Mouse (Mus musculus): Measurements from ENCODE around the gene App. TPM values are rescaled to one million over a fixed set of nuclear protein-coding genes. Genes with fewer than 3 reads are reported as not detected.

The App gene
- polyA plus RNA-seq, 1 experiment from 2014 or later = 146 TPM

GRCm38 (mm10) chr16:84982589-84982988 is 191.0 kb downstream of the App start:
- Histone ChIP-seq H3K27ac (replicated peaks; ENCODE audit: low read depth, low read length) (no peak overlapping the region), H3K36me3 (replicated peaks; ENCODE audit: control insufficient read depth, insufficient read depth, low read depth, low read length) (no peaks in the 10 kb centered on the region), H3K4me1 (ENCODE audit: control insufficient read depth, insufficient read depth, low read length) (no peaks in the 10 kb centered on the region), H3K9me3 (replicated peaks; ENCODE audit: control insufficient read depth, low read length) (no peaks in the 10 kb centered on the region), H3K9ac (replicated peaks; ENCODE audit: low read length) (no peak overlapping the region), H3K4me2 (ENCODE audit: low read depth, low read length) (no peak overlapping the region), H3K4me3 (ENCODE audit: low read depth, low read length) (no peak overlapping the region), H3K27me3 (ENCODE audit: control insufficient read depth, insufficient read depth, low read length) (no peaks in the 10 kb centered on the region)
- ATAC-seq (replicated peaks; ENCODE audit: insufficient number of reproducible peaks, low FRiP score, low TSS enrichment, low read depth) = no peak
- whole genome bisulfite sequencing = 84% methylated on average over 3 of the region's 3 CpGs
- DNase-seq (ENCODE audit: low spot score) = no peak

GRCm38 (mm10) chr16:84978589-84978988 is 195.0 kb downstream of the App start:
- DNase-seq (ENCODE audit: low spot score) = no peak
- H3K9me3 ChIP-seq (replicated peaks; ENCODE audit: control insufficient read depth, low read length) = no peaks in the 10 kb centered on the region
- WGBS = 56% methylated on average over 5 of the region's 5 CpGs
- ATAC-seq (replicated peaks; ENCODE audit: insufficient number of reproducible peaks, low FRiP score, low TSS enrichment, low read depth) = no peak
- no peaks in the 10 kb centered on the region for H3K27me3 ChIP-seq (ENCODE audit: control insufficient read depth, insufficient read depth, low read length)
- H3K4me1 ChIP-seq (ENCODE audit: control insufficient read depth, insufficient read depth, low read length) = no peaks in the 10 kb centered on the region
- no peak overlapping the region for H3K27ac ChIP-seq (replicated peaks; ENCODE audit: low read depth, low read length)
- H3K9ac ChIP-seq (replicated peaks; ENCODE audit: low read length) = no peak overlapping the region
- H3K4me3 ChIP-seq (ENCODE audit: low read depth, low read length) = no peak overlapping the region
- no peaks in the 10 kb centered on the region for H3K36me3 ChIP-seq (replicated peaks; ENCODE audit: control insufficient read depth, insufficient read depth, low read depth, low read length)
- no peak overlapping the region for H3K4me2 ChIP-seq (ENCODE audit: low read depth, low read length)

GRCm38 (mm10) chr16:84974176-84974518 is 199.4 kb downstream of the App start:
- 89% methylated on average over 6 of the region's 6 CpGs for WGBS
- Histone ChIP-seq H3K4me1 (ENCODE audit: control insufficient read depth, insufficient read depth, low read length) (no peaks in the 10 kb centered on the region; the same call in 1 of the 2 replicates), H3K27ac (replicated peaks; ENCODE audit: low read depth, low read length) (no peak overlapping the region), H3K27me3 (ENCODE audit: control insufficient read depth, insufficient read depth, low read length) (no peaks in the 10 kb centered on the region), H3K36me3 (replicated peaks; ENCODE audit: control insufficient read depth, insufficient read depth, low read depth, low read length) (no peaks in the 10 kb centered on the region; the same call in 1 of the 2 replicates), H3K4me2 (ENCODE audit: low read depth, low read length) (no peak overlapping the region), H3K9ac (replicated peaks; ENCODE audit: low read length) (no peak overlapping the region), H3K9me3 (replicated peaks; ENCODE audit: control insufficient read depth, low read length) (no peaks in the 10 kb centered on the region), H3K4me3 (ENCODE audit: low read depth, low read length) (no peak overlapping the region)
- DNase-seq (ENCODE audit: low spot score) (no peak), ATAC-seq (replicated peaks; ENCODE audit: insufficient number of reproducible peaks, low FRiP score, low TSS enrichment, low read depth) (no peak)

- H3K4me1 ChIP-seq (ENCODE audit: control insufficient read depth, insufficient read depth, low read length) = no peaks in the 10 kb centered on the region; the same call in 1 of the 2 replicates
- H3K27ac ChIP-seq (replicated peaks; ENCODE audit: low read depth, low read length) = no peak overlapping the region
- no peaks in the 10 kb centered on the region for H3K27me3 ChIP-seq (ENCODE audit: control insufficient read depth, insufficient read depth, low read length)
- H3K4me3 ChIP-seq (ENCODE audit: low read depth, low read length) = no peak overlapping the region
- DNase-seq (ENCODE audit: low spot score) = no peak
- H3K9me3 ChIP-seq (replicated peaks; ENCODE audit: control insufficient read depth, low read length) = no peaks in the 10 kb centered on the region
- H3K36me3 ChIP-seq (replicated peaks; ENCODE audit: control insufficient read depth, insufficient read depth, low read depth, low read length) = no peaks in the 10 kb centered on the region; the same call in 1 of the 2 replicates
- no peak for ATAC-seq (replicated peaks; ENCODE audit: insufficient number of reproducible peaks, low FRiP score, low TSS enrichment, low read depth)
- H3K9ac ChIP-seq (replicated peaks; ENCODE audit: low read length) = no peak overlapping the region
- H3K4me2 ChIP-seq (ENCODE audit: low read depth, low read length) = no peak overlapping the region
- WGBS = 95% methylated on average over 15 of the region's 15 CpGs
These were observed 200.0 kb downstream of the App start for GRCm38 (mm10) chr16:84973446-84974175.

- H3K36me3 ChIP-seq (replicated peaks; ENCODE audit: control insufficient read depth, insufficient read depth, low read depth, low read length) = no peaks in the 10 kb centered on the region; the same call in 1 of the 2 replicates
- no peak overlapping the region for H3K4me3 ChIP-seq (ENCODE audit: low read depth, low read length)
- no peaks in the 10 kb centered on the region; the same call in 1 of the 2 replicates for H3K4me1 ChIP-seq (ENCODE audit: control insufficient read depth, insufficient read depth, low read length)
- ATAC-seq (replicated peaks; ENCODE audit: insufficient number of reproducible peaks, low FRiP score, low TSS enrichment, low read depth) (0 out of 2 replicates have a peak, but pooled peaks have one; percentile 17), DNase-seq (ENCODE audit: low spot score) (peak; percentile 27)
- no peak overlapping the region for H3K27ac ChIP-seq (replicated peaks; ENCODE audit: low read depth, low read length)
- no peak overlapping the region for H3K4me2 ChIP-seq (ENCODE audit: low read depth, low read length)
- no peak overlapping the region for H3K9ac ChIP-seq (replicated peaks; ENCODE audit: low read length)
- H3K9me3 ChIP-seq (replicated peaks; ENCODE audit: control insufficient read depth, low read length) = no peaks in the 10 kb centered on the region
- WGBS = 49% methylated on average over 16 of the region's 16 CpGs
- H3K27me3 ChIP-seq (ENCODE audit: control insufficient read depth, insufficient read depth, low read length) = no peaks in the 10 kb centered on the region
These were observed 201.8 kb downstream of the App start for GRCm38 (mm10) chr16:84971535-84972330.

- Histone ChIP-seq H3K4me2 (ENCODE audit: low read depth, low read length) (no peak overlapping the region), H3K4me3 (ENCODE audit: low read depth, low read length) (no peak overlapping the region), H3K9ac (replicated peaks; ENCODE audit: low read length) (no peak overlapping the region), H3K36me3 (replicated peaks; ENCODE audit: control insufficient read depth, insufficient read depth, low read depth, low read length) (no peaks in the 10 kb centered on the region; the same call in 1 of the 2 replicates), H3K4me1 (ENCODE audit: control insufficient read depth, insufficient read depth, low read length) (no peaks in the 10 kb centered on the region; the same call in 1 of the 2 replicates), H3K27ac (replicated peaks; ENCODE audit: low read depth, low read length) (no peak overlapping the region), H3K9me3 (replicated peaks; ENCODE audit: control insufficient read depth, low read length) (no peaks in the 10 kb centered on the region), H3K27me3 (ENCODE audit: control insufficient read depth, insufficient read depth, low read length) (no peaks in the 10 kb centered on the region)
- DNase-seq (ENCODE audit: low spot score) (no peak), ATAC-seq (replicated peaks; ENCODE audit: insufficient number of reproducible peaks, low FRiP score, low TSS enrichment, low read depth) (no peak)
- 96% methylated on average over 7 of the region's 7 CpGs for WGBS
These were observed 204.5 kb downstream of the App start for GRCm38 (mm10) chr16:84969026-84969425.

GRCm38 (mm10) chr16:84966983-84967382 is 206.6 kb downstream of the App start:
- H3K36me3 ChIP-seq (replicated peaks; ENCODE audit: control insufficient read depth, insufficient read depth, low read depth, low read length) = no peaks in the 10 kb centered on the region
- H3K9ac ChIP-seq (replicated peaks; ENCODE audit: low read length) = no peak overlapping the region
- H3K27me3 ChIP-seq (ENCODE audit: control insufficient read depth, insufficient read depth, low read length) = no peaks in the 10 kb centered on the region
- H3K4me3 ChIP-seq (ENCODE audit: low read depth, low read length) = no peak overlapping the region
- H3K4me2 ChIP-seq (ENCODE audit: low read depth, low read length) = no peak overlapping the region
- no peaks in the 10 kb centered on the region for H3K9me3 ChIP-seq (replicated peaks; ENCODE audit: control insufficient read depth, low read length)
- DNase-seq (ENCODE audit: low spot score) (no peak), ATAC-seq (replicated peaks; ENCODE audit: insufficient number of reproducible peaks, low FRiP score, low TSS enrichment, low read depth) (peak; percentile 83; the same call in 1 of the 2 replicates)
- WGBS = 84% methylated on average over 4 of the region's 4 CpGs
- H3K4me1 ChIP-seq (ENCODE audit: control insufficient read depth, insufficient read depth, low read length) = no peaks in the 10 kb centered on the region
- H3K27ac ChIP-seq (replicated peaks; ENCODE audit: low read depth, low read length) = no peak overlapping the region

- no peaks in the 10 kb centered on the region for H3K9me3 ChIP-seq (replicated peaks; ENCODE audit: control insufficient read depth, low read length)
- H3K27ac ChIP-seq (replicated peaks; ENCODE audit: low read depth, low read length) = no peak overlapping the region
- no peaks in the 10 kb centered on the region for H3K27me3 ChIP-seq (ENCODE audit: control insufficient read depth, insufficient read depth, low read length)
- no peak overlapping the region for H3K4me2 ChIP-seq (ENCODE audit: low read depth, low read length)
- H3K36me3 ChIP-seq (replicated peaks; ENCODE audit: control insufficient read depth, insufficient read depth, low read depth, low read length) = no peaks in the 10 kb centered on the region; the same call in 1 of the 2 replicates
- no peak overlapping the region for H3K9ac ChIP-seq (replicated peaks; ENCODE audit: low read length)
- ATAC-seq (replicated peaks; ENCODE audit: insufficient number of reproducible peaks, low FRiP score, low TSS enrichment, low read depth) (no peak), DNase-seq (ENCODE audit: low spot score) (no peak)
- no peak overlapping the region for H3K4me3 ChIP-seq (ENCODE audit: low read depth, low read length)
- no peaks in the 10 kb centered on the region for H3K4me1 ChIP-seq (ENCODE audit: control insufficient read depth, insufficient read depth, low read length)
- WGBS = 85% methylated on average over 13 of the region's 13 CpGs
These were observed 207.5 kb downstream of the App start for GRCm38 (mm10) chr16:84966096-84966495.

Measured in embryonic facial prominence, embryonic 11.5 days (tissue).